Mouse (Mus musculus): ENCODE results near the gene Kdf1.

Gene Kdf1

DNA sequence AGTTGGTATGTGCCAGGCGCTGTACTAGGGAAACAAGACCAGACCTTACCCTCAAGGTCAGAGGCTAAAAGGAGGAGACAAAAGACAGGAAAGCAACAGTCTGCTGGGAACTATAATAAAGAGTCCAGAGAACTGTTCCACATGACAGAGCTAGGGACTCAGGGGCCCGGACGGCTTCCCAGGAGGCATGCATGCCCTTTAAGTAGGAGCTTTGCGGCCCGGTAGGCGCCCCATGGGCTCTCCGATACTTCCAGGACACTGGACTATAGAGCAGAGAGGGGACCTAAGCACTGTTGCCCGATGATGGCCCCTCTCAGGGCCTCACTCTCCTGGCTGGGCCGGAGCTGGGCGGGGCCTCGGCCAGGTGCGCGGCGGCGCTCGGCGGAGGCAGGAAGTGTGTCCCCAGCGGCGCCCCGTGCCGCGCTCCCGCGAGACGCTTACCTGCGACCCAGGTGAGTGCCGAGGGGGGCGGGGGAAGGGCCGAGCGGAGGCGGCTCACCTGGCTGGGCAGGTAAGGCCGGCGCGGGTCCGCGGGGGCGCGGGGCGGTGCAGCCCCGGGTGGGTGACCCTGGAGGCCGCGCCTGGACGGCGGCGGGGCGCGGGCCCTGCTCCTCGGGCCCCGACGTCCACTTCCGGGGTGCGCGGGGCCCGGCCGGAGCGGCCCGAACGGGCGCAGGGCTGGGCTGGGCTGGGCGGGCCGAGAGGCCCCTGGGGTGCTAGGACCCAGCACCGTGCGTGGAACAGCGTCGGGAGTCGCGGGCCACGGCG is at the start of gene Kdf1:
Gene Kdf1 (plus strand): TSS at position 363 of the 768 bp plus-strand sequence.
- Histone ChIP-seq H3K4me1 (replicated peaks; ENCODE audit: low read depth, low read length) (peaks cover 6% of the 10 kb centered on the region; the same call in 1 of the 2 replicates), H3K9me3 (ENCODE audit: low read length) (no peaks in the 10 kb centered on the region), H3K27me3 (ENCODE audit: insufficient read depth, low read length) (peaks cover 28% of the 10 kb centered on the region), H3K36me3 (ENCODE audit: insufficient read depth, low read length) (no peaks in the 10 kb centered on the region), H3K4me3 (replicated peaks; ENCODE audit: low read length) (peak within 1 kb of the TSS; percentile 83)
- TF ChIP-seq NANOG (IDR thresholded peaks at IDR 0.05; ENCODE audit: borderline replicate concordance, low read length) (no peak), CTCF (conservative IDR thresholded peaks at IDR 0.05; ENCODE audit: low read length) (no peak), POU5F1 (IDR thresholded peaks at IDR 0.05; ENCODE audit: borderline replicate concordance, low read length) (no peak)

DNA sequence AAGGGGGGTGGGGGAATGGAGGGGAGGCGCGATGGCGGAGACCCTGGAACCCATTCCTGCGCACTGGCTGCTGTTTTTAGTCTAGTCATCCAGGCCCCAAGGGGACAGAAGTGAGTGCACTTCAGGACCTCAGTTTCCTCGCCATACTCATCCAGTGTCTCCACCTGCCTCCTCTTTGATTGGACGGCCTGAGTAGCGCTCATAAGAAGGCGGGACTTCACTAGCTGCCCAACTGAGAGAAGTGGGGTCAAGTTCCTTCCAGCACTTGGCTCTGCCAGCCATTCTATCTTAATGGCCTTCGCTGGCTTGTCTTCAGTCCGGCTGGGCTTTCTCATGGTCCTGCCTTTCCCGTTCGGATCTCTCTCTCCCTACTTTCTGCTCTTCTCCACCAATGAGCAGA is 49.6 kb upstream of the Kdf1 start:
- Histone ChIP-seq H3K27me3 (ENCODE audit: insufficient read depth, low read length) (0 out of 2 replicates have a peak, but pooled peaks cover 6% of the 10 kb centered on the region), H3K4me3 (replicated peaks; ENCODE audit: low read length) (peak overlapping the region; percentile 77), H3K4me1 (replicated peaks; ENCODE audit: low read depth, low read length) (peaks cover 38% of the 10 kb centered on the region), H3K9me3 (ENCODE audit: low read length) (0 out of 2 replicates have a peak, but pooled peaks cover 5% of the 10 kb centered on the region), H3K36me3 (ENCODE audit: insufficient read depth, low read length) (no peaks in the 10 kb centered on the region)
- TF ChIP-seq POU5F1 (IDR thresholded peaks at IDR 0.05; ENCODE audit: borderline replicate concordance, low read length) (no peak), CTCF (conservative IDR thresholded peaks at IDR 0.05; ENCODE audit: low read length) (no peak), NANOG (IDR thresholded peaks at IDR 0.05; ENCODE audit: borderline replicate concordance, low read length) (no peak)

DNA sequence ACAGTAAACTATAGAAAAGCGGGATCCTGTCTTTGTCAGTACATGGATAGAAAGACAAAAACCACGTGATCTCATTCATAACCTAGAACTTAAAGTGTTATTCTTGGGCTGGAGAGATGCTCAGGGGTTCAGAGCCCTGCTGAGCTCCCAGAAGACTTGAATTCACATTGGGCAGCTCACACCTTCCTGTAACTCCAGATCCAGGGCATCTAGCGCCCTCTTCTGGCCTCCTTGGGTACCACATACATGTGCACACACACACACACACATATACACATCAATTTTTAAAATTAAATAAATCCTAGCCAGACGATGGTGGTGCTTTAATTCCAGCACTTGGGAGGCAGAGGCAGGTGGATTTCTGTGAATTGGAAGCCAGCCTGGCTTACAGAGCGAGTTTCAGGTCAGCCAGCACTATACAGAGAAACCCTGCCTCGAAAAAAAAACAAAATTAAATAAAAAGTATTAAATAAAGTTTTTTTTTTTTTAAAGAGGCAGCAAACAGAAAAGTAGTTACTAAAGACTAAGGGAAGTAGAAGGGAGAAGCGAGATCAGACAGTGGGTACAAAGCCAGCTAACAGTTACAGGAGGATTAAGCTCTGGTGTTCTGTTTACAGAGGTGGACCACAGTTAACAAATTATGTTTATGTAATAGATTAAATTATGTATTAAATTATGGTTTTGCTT is 47.5 kb upstream of the Kdf1 start:
- TF ChIP-seq CTCF (conservative IDR thresholded peaks at IDR 0.05; ENCODE audit: low read length) (peak; percentile 47), NANOG (IDR thresholded peaks at IDR 0.05; ENCODE audit: borderline replicate concordance, low read length) (no peak)
- H3K4me3 ChIP-seq (replicated peaks; ENCODE audit: low read length), result no peak overlapping the region
- no peaks in the 10 kb centered on the region for H3K36me3 ChIP-seq (ENCODE audit: insufficient read depth, low read length)
- 0 out of 2 replicates have a peak, but pooled peaks cover 5% of the 10 kb centered on the region for H3K9me3 ChIP-seq (ENCODE audit: low read length)
- 0 out of 2 replicates have a peak, but pooled peaks cover 10% of the 10 kb centered on the region for H3K27me3 ChIP-seq (ENCODE audit: insufficient read depth, low read length)
- peaks cover 33% of the 10 kb centered on the region for H3K4me1 ChIP-seq (replicated peaks; ENCODE audit: low read depth, low read length)

GRCm38 (mm10) chr4:133473833-133474232 is 44.9 kb upstream of the Kdf1 start:
- H3K4me1 ChIP-seq (replicated peaks; ENCODE audit: low read depth, low read length), result peaks cover 20% of the 10 kb centered on the region
- 0 out of 2 replicates have a peak, but pooled peaks cover 5% of the 10 kb centered on the region for H3K9me3 ChIP-seq (ENCODE audit: low read length)
- H3K36me3 ChIP-seq (ENCODE audit: insufficient read depth, low read length), result no peaks in the 10 kb centered on the region
- TF ChIP-seq CTCF (conservative IDR thresholded peaks at IDR 0.05; ENCODE audit: low read length) (peak; percentile 29), POU5F1 (IDR thresholded peaks at IDR 0.05; ENCODE audit: borderline replicate concordance, low read length) (no peak)
- H3K27me3 ChIP-seq (ENCODE audit: insufficient read depth, low read length), result peaks cover 13% of the 10 kb centered on the region
- H3K4me3 ChIP-seq (replicated peaks; ENCODE audit: low read length), result no peak overlapping the region

GRCm38 (mm10) chr4:133479458-133480184 is 39.1 kb upstream of the Kdf1 start, which contains the start of gene Tent5b:
Gene Tent5b (plus strand): TSS chr4:133480132.
- TF ChIP-seq POU5F1 (IDR thresholded peaks at IDR 0.05; ENCODE audit: borderline replicate concordance, low read length), result no peak
- no peak for TF ChIP-seq NANOG (IDR thresholded peaks at IDR 0.05; ENCODE audit: borderline replicate concordance, low read length)
- peak; percentile 70 for TF ChIP-seq CTCF (conservative IDR thresholded peaks at IDR 0.05; ENCODE audit: low read length)

GRCm38 (mm10) chr4:133480185-133480537 is 38.6 kb upstream of the Kdf1 start:
- Histone ChIP-seq H3K27me3 (ENCODE audit: insufficient read depth, low read length) (peaks cover 38% of the 10 kb centered on the region), H3K9me3 (ENCODE audit: low read length) (no peaks in the 10 kb centered on the region), H3K4me1 (replicated peaks; ENCODE audit: low read depth, low read length) (peaks cover 49% of the 10 kb centered on the region), H3K4me3 (replicated peaks; ENCODE audit: low read length) (peak overlapping the region; percentile 90), H3K36me3 (ENCODE audit: insufficient read depth, low read length) (no peaks in the 10 kb centered on the region)
- no peak for TF ChIP-seq CTCF (conservative IDR thresholded peaks at IDR 0.05; ENCODE audit: low read length)
- no peak for TF ChIP-seq POU5F1 (IDR thresholded peaks at IDR 0.05; ENCODE audit: borderline replicate concordance, low read length)

More at GRCm38 (mm10) chr4:133479458-133480184, 39.1 kb upstream of the Kdf1 start, which contains the start of gene Tent5b:
- Histone ChIP-seq H3K27me3 (ENCODE audit: insufficient read depth, low read length) (peaks cover 42% of the 10 kb centered on the region), H3K4me1 (replicated peaks; ENCODE audit: low read depth, low read length) (peaks cover 49% of the 10 kb centered on the region), H3K36me3 (ENCODE audit: insufficient read depth, low read length) (no peaks in the 10 kb centered on the region), H3K9me3 (ENCODE audit: low read length) (no peaks in the 10 kb centered on the region), H3K4me3 (replicated peaks; ENCODE audit: low read length) (peak within 1 kb of the TSS; percentile 90)

- no peaks in the 10 kb centered on the region for H3K9me3 ChIP-seq (ENCODE audit: low read length)
- TF ChIP-seq NANOG (IDR thresholded peaks at IDR 0.05; ENCODE audit: borderline replicate concordance, low read length) (no peak), POU5F1 (IDR thresholded peaks at IDR 0.05; ENCODE audit: borderline replicate concordance, low read length) (no peak), CTCF (conservative IDR thresholded peaks at IDR 0.05; ENCODE audit: low read length) (no peak)
- peaks cover 42% of the 10 kb centered on the region for H3K27me3 ChIP-seq (ENCODE audit: insufficient read depth, low read length)
- H3K4me3 ChIP-seq (replicated peaks; ENCODE audit: low read length), result peak overlapping the region; percentile 90
- no peaks in the 10 kb centered on the region for H3K36me3 ChIP-seq (ENCODE audit: insufficient read depth, low read length)
- peaks cover 53% of the 10 kb centered on the region for H3K4me1 ChIP-seq (replicated peaks; ENCODE audit: low read depth, low read length)
Measured at GRCm38 (mm10) chr4:133480754-133481153, 38.0 kb upstream of the Kdf1 start.

DNA sequence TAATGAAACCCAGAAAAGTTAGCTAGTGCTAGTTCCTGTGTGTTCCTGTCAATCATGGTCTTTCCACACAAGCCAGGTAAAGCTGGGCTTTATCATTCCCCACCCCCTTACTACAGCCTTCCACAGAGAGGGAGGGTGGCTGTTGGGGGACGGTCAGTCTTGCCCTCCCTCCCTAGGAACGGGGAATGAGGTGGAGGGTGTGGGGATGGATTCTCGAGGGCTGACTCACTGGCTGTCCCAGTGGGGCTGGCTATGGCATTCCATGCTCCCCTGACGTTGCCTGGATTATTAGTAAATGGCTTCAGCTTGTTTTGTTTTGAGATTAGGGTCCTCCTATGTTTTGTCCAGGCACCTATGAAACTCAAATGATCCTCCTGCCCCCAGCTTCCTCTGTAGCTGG is 37.3 kb upstream of the Kdf1 start:
- H3K4me3 ChIP-seq (replicated peaks; ENCODE audit: low read length), result no peak overlapping the region
- TF ChIP-seq NANOG (IDR thresholded peaks at IDR 0.05; ENCODE audit: borderline replicate concordance, low read length), result no peak
- no peak for TF ChIP-seq CTCF (conservative IDR thresholded peaks at IDR 0.05; ENCODE audit: low read length)
- TF ChIP-seq POU5F1 (IDR thresholded peaks at IDR 0.05; ENCODE audit: borderline replicate concordance, low read length), result no peak
- H3K4me1 ChIP-seq (replicated peaks; ENCODE audit: low read depth, low read length), result peaks cover 60% of the 10 kb centered on the region

More for the DNA sequence above, 37.3 kb upstream of the Kdf1 start:
- no peaks in the 10 kb centered on the region for H3K36me3 ChIP-seq (ENCODE audit: insufficient read depth, low read length)
- H3K27me3 ChIP-seq (ENCODE audit: insufficient read depth, low read length), result peaks cover 49% of the 10 kb centered on the region
- no peaks in the 10 kb centered on the region for H3K9me3 ChIP-seq (ENCODE audit: low read length)
